Mouse (Mus musculus) monocyte, adult 2 months (primary cell): Measurements from ENCODE around the gene Pxmp4.

Experiments
- DNase-seq, 2 experiments: peaks; one replicate each; pipeline ENCODE4 v3.0.0; 2022; ENCODE audit warnings: low spot score in 2 of 2, low read depth in 1 of 2

Pxmp4 gene

GRCm38 (mm10) chr2:154603638-154604153 lies at the start of gene Pxmp4:
Gene Pxmp4, minus strand, starts transcription at chr2:154603708.
- peak; percentile 92 to 94 for DNase-seq

- DNase-seq = no peak
Observed at GRCm38 (mm10) chr2:154651363-154651762, 47.9 kb upstream of the Pxmp4 start, which contains the start of gene Chmp4b. Gene Chmp4b, plus strand, starts transcription at chr2:154651705.

- DNase-seq = no peak
Observed at GRCm38 (mm10) chr2:154650404-154650803, 46.9 kb upstream of the Pxmp4 start.

- DNase-seq = no peak
Observed at GRCm38 (mm10) chr2:154648086-154648485, 44.6 kb upstream of the Pxmp4 start.

- no peak for DNase-seq
Observed at GRCm38 (mm10) chr2:154646634-154647033, 43.1 kb upstream of the Pxmp4 start.

- DNase-seq = no peak
Observed at GRCm38 (mm10) chr2:154642712-154643385, 39.3 kb upstream of the Pxmp4 start.

- DNase-seq = no peak
Observed at GRCm38 (mm10) chr2:154642005-154642459, 38.5 kb upstream of the Pxmp4 start.

GRCm38 (mm10) chr2:154641176-154641575 lies 37.7 kb upstream of the Pxmp4 start:
- DNase-seq = no peak

- DNase-seq = no peak
Observed at GRCm38 (mm10) chr2:154639115-154639514, 35.6 kb upstream of the Pxmp4 start.

GRCm38 (mm10) chr2:154638521-154638920 lies 35.0 kb upstream of the Pxmp4 start:
- DNase-seq = no peak

- no peak for DNase-seq
Observed at GRCm38 (mm10) chr2:154635826-154636225, 32.3 kb upstream of the Pxmp4 start.

- DNase-seq = no peak
Observed at GRCm38 (mm10) chr2:154633876-154634644, 30.6 kb upstream of the Pxmp4 start.

GRCm38 (mm10) chr2:154633039-154633742 lies 29.7 kb upstream of the Pxmp4 start:
- DNase-seq = no peak

- no peak for DNase-seq
Observed at GRCm38 (mm10) chr2:154632203-154632780, 28.8 kb upstream of the Pxmp4 start.

- DNase-seq = no peak
Observed at GRCm38 (mm10) chr2:154630531-154630930, 27.0 kb upstream of the Pxmp4 start.

- no peak for DNase-seq
Observed at GRCm38 (mm10) chr2:154624137-154624536, 20.6 kb upstream of the Pxmp4 start.

GRCm38 (mm10) chr2:154621684-154622083 lies 18.2 kb upstream of the Pxmp4 start:
- DNase-seq = no peak

GRCm38 (mm10) chr2:154617061-154617460 lies 13.6 kb upstream of the Pxmp4 start:
- no peak for DNase-seq

GRCm38 (mm10) chr2:154615674-154616073 lies 12.2 kb upstream of the Pxmp4 start:
- DNase-seq = no peak

GRCm38 (mm10) chr2:154614841-154615576 lies 11.5 kb upstream of the Pxmp4 start:
- no peak for DNase-seq
